Mouse (Mus musculus) T-helper 1 cell (primary cell): Measurements from ENCODE around the gene Dmkn.
"Not testable (repeated sequence)": the region's sequence is repeated elsewhere in the genome, so short reads cannot be mapped to it uniquely, and the experiment has no call there.

Experiments used
- in situ Hi-C: fragments of 300-600 bp; cut with MboI, MseI; formaldehyde crosslinking; loops from one replicate; pipeline ENCODE4 v1.15.1; 2025; ENCODE audit warnings: high pct_unique_total_duplicates

Gene Dmkn

DNA sequence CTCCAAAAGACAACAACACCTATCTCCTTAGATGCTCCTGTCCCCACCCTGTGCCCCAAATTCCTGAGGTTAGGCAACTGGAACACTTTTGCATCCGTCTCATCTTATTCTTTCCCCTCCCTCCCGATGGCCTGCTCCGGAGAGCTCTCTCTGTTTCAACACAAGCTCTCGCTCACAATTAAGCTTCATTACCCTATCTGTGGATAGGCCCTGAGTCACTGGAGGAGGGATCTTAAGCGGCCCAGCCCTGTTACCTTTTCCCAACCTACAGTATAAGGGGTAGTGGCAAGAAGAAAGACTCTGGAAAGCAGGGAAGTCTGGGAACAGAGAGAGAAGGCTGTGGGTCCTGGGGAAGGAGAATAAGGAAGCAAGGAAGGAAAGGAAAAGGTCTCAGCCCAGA lies at the start of gene Dmkn:
Gene Dmkn (plus strand): TSS at position 301 of the 400 bp plus-strand sequence.
- in situ Hi-C loops: no loop called here

DNA sequence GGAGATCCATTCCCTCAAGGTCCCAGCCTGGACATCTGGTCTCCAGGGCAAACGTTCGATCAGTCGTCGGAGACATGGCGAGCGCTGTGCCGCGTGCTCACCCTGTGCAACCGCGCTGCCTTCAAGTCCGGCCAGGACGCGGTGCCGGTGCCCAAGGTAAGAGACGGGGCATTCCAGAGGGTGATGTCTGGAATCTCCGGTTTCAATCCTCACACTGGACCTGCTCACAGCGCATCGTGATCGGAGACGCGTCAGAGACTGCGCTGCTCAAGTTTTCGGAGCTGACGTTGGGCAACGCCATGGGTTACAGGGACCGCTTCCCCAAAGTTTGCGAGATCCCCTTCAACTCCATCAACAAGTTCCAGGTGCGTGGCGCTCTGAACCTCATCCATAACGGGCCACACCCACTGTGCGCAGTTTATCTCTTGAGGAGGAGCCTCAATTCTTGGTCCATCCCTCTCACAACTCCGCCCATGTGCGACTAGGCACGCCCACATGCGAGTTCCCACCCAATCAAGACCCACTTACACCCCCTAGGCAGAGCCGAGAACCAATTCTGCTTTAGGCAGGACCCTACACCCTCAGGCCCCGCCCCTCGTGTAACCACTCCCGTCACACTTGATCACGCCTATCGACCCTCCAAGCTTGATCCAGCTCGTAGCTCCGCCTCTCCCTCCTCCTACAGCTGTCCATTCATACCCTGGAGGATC lies 46.4 kb upstream of the Dmkn start:
- in situ Hi-C loops: no loop called here

DNA sequence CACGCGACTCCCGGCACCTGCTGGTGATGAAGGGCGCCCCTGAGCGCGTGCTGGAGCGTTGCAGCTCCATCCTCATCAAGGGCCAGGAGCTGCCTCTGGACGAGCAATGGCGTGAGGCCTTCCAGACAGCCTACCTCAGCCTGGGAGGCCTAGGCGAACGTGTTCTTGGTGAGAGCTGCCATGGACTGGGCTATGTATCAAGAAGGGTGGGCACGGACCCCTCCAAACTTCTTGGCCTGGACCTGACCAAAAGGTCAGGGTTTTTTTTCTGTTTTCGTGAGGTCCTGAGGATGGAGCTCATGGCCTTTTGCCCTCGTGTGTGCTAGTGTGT lies 45.9 kb upstream of the Dmkn start:
- in situ Hi-C loops: no loop called here

DNA sequence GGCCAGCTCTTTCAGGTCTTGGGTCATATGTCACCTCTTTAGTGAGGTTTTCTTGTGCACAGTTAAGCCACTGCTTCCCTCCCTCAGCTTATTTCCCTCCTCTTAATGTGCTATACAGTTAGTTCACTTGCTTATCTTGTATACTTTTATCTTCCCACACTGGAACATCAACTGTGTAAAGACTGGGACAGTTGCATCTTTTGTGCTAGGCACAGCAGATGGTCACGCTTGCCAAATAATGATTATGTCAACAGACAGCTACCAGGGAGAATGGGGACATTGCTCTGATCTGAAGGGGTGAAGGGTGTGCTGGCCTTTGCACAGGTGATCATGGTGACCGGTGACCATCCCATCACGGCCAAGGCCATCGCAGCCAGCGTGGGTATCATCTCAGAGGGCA lies 43.9 kb upstream of the Dmkn start:
- in situ Hi-C loops: loop anchor here (5.0 kb wide), 1 partner anchor 62 kb away; no protein-coding TSS in a partner anchor

DNA sequence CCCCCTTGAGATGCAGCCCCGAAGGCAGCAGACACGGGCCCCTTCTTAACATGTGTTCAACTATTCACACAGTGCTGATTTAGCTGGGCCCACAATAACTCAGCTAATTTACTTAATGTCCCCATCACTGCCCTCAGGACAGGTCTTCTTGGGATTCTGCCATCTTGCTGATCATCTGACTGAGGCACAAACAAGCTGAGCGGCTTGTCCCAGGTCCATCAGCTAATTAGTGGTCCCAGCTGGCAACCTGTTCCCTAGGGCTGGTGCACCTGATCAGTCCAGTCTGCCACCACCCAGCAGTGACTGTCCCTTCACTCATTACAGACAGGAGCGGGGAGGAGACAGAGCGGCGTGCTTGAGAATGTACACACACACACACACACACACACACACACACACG lies 42.3 kb upstream of the Dmkn start:
- in situ Hi-C loops: loop anchor here (5.0 kb wide), 1 partner anchor 64 kb away; no protein-coding TSS in a partner anchor

DNA sequence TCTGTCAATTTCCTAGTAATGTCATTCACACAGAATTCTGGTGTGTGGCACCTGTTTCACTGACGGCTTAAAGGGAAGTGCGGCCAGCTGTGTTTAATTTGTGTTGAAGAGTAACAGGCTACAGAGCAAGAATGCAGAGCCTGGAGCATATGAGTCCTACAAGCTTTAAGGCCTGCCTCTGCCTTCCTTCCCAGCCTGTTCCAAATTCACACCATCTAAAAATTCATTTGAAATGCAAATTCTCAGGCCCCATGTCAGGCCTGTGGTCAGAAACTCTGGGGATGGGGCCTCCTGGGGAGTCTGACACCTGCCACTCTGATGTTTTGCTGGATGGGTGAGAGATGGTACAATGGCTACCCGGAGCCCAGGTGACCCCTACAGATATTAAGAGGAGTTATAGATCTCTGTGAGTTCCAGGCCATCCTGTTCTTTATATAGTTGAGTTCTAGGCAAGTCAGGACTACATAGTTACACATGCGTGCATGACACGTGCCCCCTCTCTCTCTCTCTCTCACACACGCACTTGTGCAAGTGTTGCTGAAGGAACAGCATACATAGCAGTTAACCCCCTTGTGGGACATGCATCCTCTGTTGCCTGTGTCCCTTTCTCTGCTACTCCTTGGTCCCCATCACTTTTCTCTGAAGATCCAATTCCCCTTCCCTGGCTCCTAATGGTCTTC lies 40.1 kb upstream of the Dmkn start:
- in situ Hi-C loops: loop anchor here (5.0 kb wide), 1 partner anchor 66 kb away; no protein-coding TSS in a partner anchor

DNA sequence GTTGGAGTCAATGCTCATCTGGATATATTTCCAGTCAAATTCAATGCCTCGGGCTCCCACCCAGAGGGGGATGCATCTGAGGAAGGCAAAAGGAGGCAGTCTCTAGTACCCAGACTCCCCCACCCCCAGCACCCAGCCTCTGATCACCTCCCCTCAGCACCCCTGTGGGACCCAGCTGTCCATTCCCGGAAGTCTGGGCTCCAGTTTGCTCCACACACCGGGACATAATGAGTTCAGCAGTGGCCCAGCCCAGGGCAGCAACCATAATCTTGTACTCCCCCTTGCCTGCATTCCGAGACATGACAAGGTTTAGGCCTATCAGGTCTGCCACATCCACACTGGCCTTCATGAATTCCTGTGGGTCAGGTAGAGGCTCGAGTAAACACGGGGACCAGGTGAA lies 35.3 kb upstream of the Dmkn start:
- in situ Hi-C loops: no loop called here

DNA sequence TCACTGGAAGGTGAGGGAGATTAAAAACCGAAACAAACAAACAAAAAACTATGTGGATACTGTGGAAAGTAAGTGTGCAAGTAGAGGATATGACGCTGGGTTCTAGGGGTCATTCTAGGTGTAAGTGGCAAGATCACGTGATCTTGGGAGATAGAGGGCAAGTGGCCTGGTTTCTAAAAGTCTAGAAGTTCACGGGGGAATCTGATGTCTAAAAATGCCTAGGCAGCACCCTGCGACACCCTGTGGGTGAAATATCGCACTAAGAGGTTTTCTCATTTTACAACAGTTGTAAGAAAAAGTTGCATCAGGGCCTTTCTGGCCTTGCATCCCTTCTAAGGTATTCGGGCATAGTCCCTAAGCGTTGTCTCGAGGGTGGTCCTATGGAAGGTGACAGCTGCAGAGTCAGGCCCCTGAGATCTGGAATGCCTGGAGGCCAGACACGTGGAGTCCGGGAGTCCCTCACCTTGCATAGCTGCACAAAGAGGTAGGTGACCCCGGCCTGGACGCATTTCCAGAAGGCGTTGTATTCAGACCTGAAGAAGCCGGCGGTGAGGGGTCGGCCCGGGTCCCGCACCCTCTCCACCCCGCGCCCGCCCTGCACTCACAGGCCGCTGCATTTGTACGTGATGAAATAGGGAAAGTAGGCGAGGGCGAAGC lies 34.7 kb upstream of the Dmkn start:
- in situ Hi-C loops: no loop called here

DNA sequence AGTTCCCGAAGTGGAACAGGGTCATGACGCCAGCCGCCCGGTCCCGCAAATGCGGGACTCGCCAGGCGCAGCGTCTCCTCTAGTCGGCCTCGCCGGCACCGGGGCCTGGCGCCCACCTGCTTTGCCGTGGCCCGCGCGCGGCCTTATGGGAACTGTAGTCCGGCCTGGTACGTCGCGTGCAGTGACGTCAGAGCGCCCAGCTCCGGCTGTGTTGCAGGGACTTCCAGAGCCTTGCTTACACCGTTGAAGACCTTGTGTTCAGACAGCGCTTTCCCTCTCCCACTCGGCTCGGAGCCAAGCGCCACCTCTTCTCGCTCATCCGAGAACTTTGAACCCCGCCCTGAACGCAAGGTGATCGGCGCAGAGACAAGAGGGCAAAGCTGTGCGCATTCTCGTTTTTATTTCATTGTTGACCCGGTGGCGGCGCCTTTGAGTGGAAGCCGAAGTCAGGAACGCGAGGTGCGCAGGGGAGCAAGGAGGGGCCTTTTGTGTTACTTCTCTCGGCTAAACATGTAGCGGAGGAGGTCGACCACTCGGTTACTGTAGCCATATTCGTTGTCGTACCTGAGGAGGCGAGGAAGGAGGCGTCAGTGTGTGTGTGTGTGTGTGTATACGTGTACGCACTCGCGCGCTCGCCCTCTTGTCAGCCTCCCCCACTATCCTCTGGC lies 34.0 kb upstream of the Dmkn start, which contains the start of gene Tmem147:
Gene Tmem147 (minus strand): TSS at position 145 of the 668 bp plus-strand sequence.
- in situ Hi-C loops: no loop called here

DNA sequence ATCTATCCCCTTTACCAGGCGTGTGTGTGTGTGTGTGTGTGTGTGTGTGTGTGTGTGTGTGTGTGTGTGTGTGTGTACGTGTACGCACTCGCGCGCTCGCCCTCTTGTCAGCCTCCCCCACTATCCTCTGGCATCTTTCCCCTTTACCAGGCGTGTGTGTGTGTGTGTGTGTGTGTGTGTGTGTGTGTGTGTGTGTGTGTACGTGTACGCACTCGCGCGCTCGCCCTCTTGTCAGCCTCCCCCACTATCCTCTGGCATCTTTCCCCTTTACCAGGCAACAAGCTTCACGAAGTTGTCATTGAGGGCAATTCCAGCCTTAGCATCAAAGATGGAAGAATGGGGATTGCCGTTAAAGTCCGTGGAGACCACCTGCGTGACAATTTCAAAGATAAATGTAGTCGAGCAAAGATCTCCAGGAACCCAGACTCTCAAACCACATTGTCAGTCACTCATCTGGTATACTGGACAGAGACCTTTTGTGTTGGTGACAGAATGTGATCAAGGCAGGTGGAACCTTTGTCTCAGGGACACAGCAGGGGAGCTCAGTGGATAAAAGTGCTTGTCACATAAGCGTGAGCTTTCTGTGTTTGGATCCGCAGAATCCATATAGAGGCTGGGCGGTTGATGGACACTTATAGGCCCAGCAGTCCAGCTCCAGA lies 33.4 kb upstream of the Dmkn start:
- in situ Hi-C loops: not testable (repeated sequence)

DNA sequence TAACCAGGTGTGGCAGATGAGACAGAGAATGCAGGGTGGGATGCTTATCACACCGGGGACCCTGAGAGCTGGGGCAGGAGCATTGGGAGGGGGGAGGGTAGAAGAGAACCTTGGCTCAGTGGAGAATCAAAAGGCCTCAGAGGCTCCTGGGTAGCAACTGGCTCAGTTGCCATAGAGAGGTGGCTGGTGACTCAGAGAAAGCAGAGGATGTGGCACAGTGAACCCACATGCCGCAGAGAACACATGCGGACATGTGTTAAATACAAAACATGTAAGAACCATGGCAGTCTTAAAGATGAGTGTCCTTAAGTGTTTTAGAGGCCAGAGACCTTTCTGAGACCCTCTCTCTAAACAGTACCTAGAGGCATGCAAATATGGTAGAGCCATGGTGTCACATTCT lies 27.3 kb upstream of the Dmkn start:
- in situ Hi-C loops: no loop called here

DNA sequence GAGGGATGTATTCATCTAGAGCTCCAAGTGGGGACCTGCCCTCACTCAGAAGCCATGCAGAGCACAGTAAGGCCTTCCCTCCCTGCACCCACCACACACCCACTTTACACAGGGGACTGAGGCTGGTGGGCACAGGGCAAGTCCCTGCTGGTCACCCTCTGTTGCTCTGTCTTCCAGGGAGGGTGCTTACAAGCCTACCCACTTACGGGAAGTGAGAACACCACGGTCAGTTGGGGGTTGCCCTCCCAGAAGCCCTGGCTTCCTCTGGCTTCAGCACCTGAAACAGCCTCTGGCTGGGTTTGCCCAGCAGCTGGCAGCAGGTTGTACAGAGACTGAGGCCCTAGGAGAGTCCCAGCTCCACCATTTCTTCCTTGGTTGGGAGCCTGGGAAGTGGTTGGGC lies 21.0 kb upstream of the Dmkn start:
- in situ Hi-C loops: not testable (repeated sequence)

DNA sequence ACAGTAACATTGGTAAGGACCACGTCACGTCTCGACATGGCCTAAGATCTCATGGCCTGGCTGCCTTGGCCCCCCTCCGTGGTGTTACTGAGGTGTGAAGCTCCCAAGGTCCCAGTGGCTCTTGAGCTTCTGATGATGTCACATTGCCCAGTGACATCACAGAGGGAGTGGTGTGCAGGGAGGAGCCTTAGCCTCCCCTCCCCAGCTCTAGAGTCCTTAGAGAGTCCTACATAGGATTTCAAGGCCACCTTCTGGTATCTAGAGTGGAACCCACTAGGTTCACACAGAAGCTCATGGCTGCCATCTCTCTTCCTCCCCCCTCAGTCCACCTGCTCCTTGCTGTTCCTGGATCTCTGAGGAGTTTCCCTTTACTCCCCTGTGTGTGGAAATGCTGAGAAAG lies 19.9 kb upstream of the Dmkn start, which contains the start of gene Gapdhs:
Gene Gapdhs (minus strand): TSS at position 65 of the 400 bp plus-strand sequence.
- in situ Hi-C loops: not testable (repeated sequence)

DNA sequence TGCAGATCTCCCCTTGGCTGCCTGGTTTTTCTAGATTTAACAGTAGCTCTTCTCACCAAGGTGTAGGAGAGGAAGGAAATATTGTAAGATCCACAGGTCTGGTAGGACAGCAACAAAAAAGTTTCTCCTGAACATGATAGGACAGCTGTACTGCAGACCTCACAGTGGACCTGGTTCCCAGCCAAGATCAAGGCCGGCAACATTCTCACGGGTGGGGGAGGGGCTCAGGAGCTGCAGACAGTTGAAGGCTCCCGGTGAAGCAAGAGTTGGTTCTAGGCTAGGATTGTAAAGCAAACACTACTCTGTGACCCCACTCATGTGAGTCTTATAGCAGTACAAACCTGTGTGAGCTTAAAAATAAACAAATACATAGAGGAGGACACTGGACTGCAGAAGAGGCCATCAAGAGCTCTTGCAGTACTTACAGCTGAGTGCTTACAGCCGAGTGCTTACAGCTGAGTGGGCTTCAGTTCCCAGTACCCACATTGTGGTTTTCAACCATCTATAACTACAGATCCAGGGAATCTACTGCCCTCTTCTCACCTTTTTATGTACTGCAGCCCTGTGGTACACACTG lies 19.4 kb upstream of the Dmkn start:
- in situ Hi-C loops: no loop called here

DNA sequence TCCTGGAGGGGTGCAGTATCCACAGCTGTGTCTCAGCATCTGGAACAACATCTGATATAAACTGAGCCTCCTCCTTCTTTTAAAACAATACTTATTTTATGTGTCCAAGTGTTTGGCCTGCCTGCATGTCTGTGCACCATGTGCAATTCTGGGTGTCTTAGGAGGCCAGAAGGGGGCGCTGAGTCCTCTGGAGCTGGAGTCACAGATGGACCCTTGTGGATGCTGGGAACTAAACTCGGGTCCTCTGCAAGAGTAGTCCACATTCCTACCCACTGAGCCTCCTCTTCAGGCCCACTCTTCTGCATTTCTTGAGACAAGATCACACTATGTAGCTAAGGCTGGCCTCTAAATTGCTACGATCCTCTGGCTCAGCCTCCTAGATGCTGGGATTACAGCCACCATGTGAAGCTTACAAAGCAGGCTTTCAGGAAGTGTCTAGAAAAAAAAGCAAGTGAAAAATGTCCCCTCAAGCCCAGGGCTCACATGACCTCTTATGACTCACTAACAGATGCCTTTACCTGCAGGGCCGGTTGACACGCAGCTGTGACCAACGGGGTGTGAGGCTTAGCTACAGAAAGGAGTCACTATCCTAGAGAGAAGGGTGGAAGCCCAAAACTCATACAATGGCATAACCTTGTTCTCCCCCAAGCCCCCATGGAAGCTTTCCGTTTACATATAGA lies 15.9 kb upstream of the Dmkn start:
- in situ Hi-C loops: no loop called here

DNA sequence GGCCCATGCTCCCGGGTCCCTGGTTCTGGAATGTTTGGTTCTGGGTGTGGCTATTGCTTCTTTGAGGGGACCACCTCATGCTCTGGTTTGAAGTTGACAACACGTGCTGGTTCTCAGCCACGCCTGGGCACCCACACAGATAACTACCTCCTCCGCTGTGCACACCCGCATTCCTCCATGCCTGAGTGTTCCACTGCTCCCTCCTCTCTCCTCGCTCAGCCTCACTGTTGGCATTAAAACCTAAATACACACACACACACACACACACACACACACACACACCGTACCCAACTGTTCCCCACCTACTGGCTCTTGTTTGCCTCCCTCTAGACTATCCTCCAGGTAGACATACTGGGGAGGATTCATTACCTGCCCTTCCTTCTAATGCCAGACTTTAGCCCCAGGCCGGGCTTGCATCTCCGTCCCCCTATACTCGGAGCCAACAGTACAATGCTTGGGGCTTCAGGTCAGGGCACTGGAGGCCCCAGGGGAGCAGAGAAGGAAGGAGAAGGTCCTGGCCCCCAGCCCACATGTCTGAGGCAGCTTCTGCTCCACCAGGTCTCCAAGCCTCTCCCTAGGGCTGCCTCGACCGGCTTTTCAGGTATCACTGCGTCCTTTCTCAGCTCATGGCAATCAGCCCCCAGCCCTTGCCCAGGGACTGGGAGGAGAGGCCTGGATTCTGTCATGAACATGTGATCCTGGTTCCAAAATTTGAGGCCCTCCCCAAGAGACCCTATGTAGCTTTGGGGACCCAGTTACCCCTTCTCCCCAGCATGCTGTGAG lies 13.5 kb upstream of the Dmkn start:
- in situ Hi-C loops: no loop called here

DNA sequence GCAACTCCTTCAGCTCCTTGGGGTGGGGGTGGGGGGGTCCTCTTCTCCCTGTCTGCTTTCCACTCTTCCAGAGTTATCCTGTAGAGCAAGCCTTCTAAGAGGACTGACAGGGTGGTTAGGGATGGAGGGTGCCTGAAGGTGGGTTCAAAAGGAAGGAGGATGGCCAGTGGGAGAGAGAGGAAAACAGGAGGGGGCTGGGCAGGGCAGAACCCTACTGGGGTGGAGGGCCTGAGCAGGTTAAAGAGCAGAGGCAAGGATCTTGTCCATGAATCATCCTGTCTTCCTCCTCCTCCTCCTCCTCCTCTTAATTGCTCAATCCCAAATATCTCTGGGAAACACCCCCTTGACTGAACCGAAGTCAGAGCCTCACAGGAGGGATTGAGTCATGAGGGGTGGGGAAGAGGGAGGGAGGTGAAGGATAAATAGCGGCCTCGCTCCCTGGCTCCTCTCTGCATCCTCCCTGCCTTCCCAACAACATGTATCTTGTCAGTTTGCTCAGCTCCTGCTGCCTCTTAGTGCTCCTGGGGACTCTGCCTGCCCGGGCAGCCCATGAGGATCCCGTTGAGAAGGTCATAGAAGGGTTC lies 12.4 kb upstream of the Dmkn start, which contains the start of gene Sbsn:
Gene Sbsn (plus strand): TSS at position 386 of the 584 bp plus-strand sequence.
- in situ Hi-C loops: no loop called here

DNA sequence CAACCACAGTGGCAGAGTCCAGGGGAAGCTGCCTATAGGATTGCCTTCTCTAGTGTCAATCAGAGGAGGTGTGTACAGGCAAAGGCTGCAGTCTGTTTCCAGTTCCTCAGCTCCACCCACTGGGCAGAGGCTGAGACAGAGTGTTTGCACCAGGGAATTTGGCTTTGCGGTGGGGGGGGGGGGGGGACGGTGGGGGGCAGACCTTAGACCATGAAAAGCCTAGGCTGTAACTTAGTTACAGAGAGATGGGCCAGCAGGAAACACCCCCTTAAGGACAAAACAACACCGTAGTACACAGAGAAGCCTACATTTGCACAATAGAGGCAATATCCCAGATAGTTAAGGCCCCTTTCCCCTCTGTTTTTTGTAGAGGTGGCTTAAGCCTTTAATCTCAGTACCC lies 6.6 kb upstream of the Dmkn start:
- in situ Hi-C loops: no loop called here

DNA sequence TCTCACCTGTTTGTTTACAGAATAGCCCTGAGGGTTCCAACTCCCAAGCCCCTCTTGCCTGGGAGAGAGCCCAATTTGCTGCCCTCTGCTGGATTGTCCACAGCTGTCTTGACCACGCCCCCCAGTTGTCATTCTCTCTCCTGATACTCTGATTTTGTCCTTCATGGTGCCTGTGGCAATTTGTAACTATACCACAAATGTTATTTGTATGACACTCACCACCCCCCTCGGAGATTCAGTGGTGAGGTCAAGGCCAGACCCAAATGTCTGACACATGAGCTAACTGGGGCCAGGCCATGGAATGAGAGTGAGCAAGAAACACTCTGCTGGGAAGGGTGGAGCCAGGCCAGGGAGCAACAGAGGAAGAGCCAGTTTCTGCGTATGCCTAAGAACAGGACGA lies 4.7 kb upstream of the Dmkn start:
- in situ Hi-C loops: no loop called here
